Mouse (Mus musculus) left cerebral cortex, postnatal 4 days (tissue): ENCODE measurements around the gene Hoxd11. TPM values are rescaled to one million over a fixed set of nuclear protein-coding genes. Genes with fewer than 3 reads are reported as not detected.

ENCODE experiments used
- DNase-seq: peaks from one replicate; pipeline ENCODE4 v3.0.0-alpha.2; 2022
- intact Hi-C: fragments of 180-260 bp; cut with DNase I; formaldehyde crosslinking; loops from one replicate; pipeline ENCODE4 v1.15.1; 2025
- total RNA-seq, 2 experiments: library from RNA; stranded (reverse); gene quantifications; 2 replicates each; pipeline ENCODE4 v1.2.3; 2021

Gene Hoxd11
- total RNA-seq, 2 experiments from 2014 or later: not detected

DNA sequence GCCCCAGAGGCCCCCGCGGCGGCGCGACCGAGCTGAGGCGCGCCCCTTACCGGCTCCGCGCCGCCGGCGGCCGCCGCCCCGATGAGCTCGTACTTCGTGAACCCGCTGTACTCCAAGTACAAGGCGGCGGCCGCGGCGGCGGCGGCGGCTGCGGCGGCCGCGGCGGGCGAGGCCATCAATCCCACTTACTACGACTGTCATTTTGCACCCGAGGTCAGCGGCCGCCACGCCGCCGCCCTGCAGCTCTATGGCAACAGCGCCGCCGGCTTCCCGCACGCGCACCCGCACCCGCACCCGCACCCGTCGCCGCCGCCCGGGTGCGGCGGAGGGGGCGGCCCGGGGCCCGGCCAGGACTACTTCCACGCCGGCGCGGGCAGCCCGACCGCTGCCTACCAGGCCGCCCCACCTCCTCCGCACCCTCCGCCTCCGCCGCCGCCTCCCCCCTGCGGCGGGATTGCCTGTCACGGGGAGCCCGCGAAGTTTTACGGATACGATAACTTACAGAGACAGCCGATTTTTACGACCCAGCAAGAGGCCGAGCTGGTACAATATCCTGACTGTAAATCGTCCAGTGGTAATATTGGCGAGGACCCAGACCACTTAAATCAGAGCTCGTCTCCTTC, 26.2 kb downstream of the Hoxd11 start:
- DNase-seq: no peak
- intact Hi-C loops: no loop called here

DNA sequence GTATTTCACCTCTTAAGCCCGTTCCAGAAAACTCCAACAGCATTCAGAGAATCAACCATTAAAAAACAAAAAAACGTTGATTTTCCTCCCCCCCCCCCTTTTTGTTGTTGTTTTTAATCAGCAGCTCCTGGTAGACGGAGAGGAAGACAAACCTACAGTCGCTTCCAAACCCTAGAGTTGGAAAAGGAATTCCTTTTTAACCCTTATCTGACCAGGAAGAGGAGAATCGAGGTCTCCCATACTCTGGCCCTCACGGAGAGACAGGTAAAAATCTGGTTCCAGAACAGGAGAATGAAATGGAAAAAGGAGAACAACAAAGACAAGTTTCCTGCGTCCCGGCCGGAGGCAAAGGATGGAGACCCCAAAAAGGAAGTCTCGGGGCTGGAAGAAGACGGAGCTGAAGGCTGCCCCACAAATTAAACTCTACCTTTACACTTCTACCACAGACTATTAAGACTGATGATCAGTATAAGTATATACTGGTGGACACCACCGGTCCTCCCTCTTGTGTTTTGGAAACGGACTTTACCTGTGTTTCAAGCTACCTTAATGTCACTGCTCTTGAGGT, 27.1 kb downstream of the Hoxd11 start:
- no peak for DNase-seq
- intact Hi-C loops: no loop called here

DNA sequence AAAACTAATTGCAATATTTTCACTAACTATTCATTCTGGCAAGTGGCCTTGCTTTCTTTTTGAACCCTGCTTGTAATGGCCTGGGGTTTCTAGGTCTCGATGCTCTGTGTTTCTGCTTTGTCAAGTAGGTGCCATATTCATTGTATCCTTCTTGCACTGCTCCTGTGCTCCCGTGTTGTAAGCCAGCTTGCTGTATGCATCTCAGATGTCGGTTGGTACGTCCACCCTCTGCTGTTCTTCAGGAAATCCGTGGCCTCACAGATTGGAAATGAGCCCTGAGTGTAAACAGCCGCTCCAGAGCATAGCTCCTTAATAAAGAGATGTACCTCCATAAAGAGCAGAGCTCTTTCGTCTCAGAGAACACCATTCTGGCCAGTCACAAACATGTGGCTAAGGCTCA, 28.2 kb downstream of the Hoxd11 start:
- DNase-seq: no peak
- intact Hi-C loops: no loop called here

DNA sequence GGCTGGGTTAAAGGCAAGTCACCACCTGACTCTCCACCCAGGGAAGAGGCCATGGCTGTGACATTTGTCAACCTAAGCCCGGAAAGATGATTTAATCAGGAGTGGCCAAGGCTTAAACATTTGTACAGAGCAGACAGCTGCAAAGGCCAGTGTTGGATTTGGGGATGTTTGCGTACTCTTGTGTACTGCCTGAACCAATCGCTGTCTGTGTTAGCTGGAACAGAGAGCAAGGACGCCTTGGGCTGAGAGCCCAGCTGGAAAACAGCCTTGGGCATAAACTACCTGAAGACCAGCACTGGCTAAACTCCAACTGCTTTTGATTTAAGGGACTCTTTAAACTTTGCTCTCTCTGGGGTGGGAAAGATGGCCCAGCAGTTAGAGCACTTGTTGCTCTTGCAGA, 29.3 kb downstream of the Hoxd11 start:
- DNase-seq: no peak
- intact Hi-C loops: no loop called here

DNA sequence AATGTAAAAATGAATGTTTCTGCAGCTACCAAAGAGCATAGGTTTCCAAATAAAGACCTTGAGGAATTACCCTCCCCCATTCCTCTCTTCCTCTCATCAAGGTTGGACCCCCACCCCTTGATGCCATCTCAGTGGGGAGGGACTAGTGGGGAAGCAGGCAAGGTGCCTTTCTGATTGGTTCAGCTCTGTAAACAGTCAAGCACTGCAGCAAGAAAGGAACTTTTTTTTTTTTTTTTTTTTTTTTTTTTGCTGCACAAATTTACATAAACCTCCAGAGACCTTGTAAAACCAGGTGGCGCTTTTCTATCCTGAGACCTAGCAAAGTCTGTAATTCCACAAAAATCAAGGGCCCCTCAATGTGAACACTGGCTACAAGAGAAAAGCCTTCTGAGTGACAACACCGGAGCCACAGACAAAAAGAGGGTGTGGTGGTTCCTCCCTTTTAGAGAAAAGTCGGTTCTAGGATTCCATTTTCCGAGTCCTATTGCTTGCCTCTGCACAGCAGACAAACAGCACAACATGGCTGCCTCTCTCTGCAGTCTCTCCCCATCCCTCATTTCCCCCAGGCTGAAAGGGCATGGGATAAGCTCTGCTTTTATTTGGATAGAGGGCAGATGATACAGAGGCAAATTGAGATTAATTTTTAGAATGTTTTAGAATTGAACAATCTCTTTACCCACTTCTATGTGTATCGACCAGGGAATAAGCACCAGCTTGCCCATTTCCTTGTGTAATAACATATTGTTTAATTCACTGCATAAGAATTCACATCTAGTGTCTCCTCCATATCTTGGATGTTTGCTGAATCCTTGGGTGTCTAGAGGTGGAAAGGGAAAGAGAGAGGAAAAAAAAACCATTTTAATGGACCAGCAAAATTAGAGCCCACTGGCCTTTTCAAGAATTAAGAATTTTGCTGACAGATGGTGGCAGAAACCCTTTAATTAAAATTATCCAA, 30.4 kb downstream of the Hoxd11 start:
- intact Hi-C loops: no loop called here
- no peak for DNase-seq

DNA sequence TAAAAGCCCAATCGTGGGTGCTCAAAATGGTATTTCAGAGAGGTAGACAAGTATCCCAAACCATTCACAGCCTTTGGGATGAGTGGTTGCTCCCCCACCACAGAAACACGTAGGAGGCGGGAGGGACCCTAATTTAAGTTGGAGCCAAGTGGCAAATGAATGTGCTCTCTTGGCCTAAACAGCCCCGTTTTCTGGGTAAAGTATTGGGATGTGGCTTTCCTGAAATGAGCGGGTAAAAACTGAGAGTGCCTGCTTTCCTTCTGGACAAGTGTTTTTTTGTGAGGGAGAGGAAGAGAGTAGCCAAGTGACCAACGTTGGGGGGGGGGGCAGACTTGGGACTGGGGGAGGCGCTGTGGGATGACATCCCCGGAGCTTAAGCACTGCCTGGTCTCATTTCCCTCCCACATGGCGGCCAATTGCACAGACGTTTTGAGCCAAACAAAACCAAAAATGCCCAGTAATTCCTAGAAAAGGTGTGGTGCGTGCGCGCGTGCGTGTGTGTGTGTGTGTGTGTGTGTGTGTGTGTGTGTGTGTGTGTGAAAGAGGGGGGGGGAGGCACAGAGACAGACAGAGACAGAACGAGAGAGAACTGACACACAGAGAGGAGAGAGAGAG, 31.7 kb downstream of the Hoxd11 start:
- intact Hi-C loops: no loop called here
- DNase-seq: no peak

DNA sequence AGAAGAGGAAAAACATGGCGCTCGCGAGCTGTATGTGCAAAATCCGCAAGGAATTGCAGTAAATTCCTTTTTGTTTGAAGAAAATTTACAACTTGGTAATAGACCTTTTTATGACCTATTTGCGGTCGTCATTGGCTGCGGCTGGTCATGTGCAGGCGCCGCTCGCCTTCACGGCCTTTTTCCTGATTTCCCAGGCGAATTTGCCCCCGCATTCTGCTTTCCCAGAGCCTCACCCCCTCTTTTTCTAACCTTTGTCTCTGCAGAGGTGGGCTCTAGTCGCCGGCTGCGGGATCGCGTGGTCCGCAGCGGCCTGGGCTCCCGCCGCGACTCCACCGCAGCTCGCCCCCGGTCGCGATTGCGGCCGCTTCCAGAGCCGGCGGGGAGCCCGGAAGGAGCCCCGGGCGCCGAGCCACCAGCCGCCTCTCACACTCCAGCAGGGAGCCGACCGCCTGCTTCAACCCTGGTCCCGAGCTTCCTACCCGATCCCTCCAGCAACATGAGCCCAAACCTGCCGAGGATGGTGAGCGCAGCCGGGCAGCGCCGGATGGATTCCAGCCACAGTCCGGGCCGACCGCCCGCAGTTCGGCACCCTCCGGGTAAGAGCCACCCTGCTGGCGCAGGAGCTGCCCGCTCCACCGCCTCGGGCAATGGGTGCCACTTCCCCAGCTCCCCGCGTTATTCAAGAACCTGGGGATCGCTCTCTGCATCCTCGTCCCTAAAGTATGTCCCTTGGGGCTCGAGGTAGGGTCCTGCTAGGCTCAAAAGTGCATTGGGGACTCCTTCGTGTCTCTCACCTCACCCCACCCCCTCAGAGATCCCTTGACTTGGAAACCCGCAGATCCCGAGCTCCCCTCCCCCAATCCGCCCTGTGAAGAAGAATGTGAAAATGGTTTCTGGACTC, 32.6 kb downstream of the Hoxd11 start, which contains the start of the genes Hoxd3 and Hoxd4:
Gene Hoxd3, plus strand, starts transcription at position 207 of the 901 bp plus-strand sequence.
Gene Hoxd4, plus strand, starts transcription at position 209 of the 901 bp plus-strand sequence.
- no peak for DNase-seq
- intact Hi-C loops: no loop called here

DNA sequence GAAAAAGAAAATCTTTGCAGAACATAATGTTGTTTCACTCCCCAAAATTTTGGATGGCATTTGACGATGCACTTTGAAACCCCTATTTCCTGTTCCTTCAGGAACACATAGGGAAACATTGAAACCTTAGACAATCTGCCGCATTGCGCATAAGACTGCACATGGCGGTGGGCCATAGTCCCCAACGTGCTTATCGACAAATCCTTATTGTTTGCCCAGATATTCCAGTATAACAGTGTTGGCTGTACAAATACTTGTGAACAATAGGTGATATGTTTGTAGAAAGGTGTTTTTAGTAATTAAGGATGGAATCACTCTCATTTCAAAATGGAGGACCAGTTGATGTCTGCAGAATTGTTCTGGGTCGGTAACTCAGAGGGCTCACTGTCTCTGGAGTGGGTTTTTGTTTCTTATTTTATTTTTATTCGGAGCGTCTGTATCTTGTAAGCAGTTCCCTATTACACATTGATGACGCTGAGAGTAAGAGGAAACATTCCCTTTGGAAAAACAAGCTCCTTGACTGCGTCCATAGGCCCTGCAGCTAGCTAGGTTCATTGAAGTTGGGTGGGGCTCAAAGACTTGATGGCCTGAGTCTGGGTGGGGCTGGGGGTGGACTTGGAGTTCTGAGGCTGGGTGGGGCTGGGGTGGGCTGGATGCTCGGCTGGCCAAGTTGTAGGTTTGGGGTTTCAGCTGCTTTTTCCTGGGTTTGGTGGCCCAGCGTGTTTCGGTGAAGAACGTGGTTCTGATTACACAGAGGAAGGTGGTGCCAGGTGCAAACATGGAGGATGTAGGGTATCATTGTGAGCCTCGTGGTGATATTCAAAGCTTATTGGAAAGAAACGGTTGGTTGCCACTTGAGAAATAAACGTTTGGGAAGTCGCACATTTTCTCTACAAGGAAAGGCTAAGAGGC, 34.1 kb downstream of the Hoxd11 start:
- no peak for DNase-seq
- intact Hi-C loops: no loop called here

DNA sequence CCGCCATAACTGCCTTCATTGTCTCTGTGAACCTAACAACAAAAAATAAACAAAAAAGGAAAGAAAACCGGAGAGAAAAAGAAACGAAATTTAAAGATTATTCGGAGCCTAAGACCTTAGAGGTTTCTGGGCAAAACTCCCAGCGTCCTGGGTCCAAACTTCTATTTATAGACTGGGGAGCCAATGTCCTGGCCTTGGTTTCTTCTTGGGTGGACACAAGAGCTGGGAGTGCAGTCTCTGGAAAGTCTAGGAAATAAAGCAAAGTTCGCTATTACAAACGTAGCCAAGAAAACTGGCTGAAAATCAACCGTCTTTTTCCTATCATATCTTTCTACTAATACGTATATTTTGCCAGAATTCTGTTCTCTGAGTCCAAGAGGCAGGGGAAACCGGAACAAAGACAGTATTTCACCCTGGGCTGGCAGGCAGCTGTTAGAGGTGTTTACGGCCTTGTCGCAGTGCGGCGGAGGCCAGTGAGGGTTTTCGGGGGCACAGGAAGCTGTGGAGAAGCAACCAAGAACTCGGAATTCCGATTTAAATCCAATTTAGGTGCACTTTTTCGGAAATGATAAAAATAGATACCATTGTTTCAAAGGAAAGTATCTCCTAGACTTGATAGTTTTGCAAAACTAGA, 34.9 kb downstream of the Hoxd11 start:
- intact Hi-C loops: no loop called here

DNA sequence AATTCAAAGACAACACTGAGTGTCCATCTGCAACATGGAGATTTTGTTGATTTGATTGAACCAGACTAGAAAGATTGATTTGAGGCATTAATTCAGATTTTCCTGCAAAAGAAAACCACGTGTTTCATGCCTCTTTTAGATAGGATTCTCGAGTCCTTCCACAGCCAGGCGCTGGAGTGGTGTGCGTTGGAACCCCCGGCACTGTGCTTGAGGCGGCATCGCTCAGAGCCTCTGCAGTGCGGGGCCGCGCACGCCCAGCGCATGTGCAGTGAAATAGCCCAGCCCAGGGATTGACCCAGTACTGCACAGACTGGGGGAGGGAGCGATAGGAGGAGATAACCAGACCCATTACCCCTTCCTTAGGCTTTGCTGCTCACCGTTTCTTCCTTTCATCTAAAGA, 35.5 kb downstream of the Hoxd11 start:
- intact Hi-C loops: loop anchor here (5.0 kb wide), 5 partner anchors 247 to 872 kb away; no protein-coding TSS in a partner anchor
- no peak for DNase-seq

More for the DNA sequence above, 34.9 kb downstream of the Hoxd11 start:
- no peak for DNase-seq

DNA sequence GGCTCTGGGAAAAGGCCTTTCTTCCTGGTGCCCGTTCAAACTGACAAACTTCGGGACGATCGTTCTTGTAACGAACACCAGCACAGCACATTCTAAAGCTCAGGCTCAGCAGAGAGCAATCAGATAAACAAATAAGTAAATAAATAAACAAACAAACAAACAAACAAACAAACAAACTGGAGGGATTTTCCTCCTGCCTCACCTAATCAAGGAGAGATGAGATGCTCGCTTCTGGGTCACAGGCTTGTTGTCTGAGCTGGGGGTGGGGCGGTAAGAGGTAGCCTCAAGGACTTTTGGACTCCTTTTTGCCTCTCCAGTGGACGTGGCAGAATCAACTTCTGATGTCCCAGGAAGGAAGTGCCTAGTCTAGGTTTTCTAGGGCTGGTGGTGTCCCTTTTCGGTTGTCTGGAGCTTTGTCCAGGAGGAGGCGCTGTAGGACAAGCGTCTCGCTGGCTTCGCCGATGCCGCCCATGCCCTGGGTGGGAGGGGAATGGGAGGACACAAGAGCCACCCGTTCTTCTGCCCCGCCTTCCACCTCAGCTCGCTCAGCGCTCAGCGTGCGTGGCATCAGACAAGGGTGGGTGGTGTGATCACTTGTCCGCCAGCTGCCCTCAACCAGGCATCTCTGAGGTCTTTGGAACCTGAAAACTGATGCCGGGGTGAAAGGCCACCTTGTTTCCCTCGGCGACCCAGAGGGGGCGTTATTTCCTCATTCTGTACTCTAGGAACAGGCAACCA, 36.3 kb downstream of the Hoxd11 start:
- intact Hi-C loops: loop anchor here (5.0 kb wide), 5 partner anchors 247 to 872 kb away; no protein-coding TSS in a partner anchor
- DNase-seq: peak; percentile 92

DNA sequence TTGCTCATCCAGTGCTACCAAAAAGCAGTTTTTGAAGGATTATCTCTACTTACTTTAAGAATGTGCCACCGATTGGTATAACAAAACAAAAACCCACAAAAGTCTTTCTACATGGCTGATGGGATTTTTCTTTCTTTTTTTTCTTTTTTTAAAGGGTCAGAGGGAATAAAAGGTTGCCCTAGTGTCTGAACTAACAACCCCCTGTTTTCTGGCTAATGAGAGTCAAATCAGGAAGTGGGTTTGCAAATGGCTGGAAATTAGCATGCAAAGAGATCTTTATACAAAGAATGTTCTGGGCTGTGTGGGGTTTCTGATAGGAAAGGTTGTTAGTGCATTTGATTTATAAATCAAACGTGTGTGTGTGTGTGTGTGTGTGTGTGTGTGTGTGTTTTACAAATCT, 41.0 kb downstream of the Hoxd11 start:
- intact Hi-C loops: no loop called here
- DNase-seq: no peak

DNA sequence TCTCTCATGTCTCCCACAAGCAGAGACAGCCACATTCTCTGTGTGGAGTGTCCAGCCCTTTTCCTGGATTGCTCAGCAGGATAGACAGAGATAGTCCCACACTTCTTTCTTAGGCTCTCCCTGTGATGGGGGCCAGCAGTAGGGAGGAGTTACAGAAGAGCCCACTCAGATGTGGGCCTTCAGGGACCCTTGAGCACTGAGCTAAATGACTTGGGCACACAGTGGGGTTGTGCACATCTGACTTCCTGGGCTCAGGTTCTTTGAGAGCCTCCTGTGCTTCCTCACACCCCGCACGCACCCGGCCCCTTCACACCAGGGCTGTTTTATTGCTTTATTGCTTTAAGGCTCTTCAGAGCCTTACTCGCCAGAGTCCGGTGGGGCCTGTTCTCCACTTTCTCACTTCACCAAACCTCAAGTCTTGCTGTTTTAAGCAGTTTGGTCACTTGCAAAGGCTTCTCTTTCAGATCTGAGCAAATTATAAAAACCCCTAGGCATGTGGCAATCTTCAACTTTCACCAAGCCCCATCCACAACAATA, 41.7 kb downstream of the Hoxd11 start:
- no peak for DNase-seq
- intact Hi-C loops: no loop called here

DNA sequence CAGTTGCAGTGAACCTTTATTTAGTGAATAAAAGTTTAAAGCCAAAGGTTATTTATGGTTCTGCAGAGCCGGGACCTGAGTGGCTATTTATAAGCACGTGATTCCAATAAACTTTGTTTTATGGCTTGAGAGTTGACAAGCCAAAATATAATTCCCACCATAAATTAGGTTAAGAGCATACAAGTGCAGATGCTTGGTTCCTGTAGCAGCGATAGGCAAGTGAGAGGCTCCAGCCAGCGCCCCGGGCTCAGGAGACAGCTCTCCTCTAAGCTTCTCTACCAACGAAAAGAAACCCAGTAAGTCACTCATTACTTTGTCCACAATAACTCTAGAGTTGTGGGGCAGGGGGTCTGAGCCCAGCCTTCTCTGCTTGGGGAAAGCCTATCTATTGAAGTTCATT, 42.5 kb downstream of the Hoxd11 start:
- DNase-seq: no peak
- intact Hi-C loops: no loop called here

DNA sequence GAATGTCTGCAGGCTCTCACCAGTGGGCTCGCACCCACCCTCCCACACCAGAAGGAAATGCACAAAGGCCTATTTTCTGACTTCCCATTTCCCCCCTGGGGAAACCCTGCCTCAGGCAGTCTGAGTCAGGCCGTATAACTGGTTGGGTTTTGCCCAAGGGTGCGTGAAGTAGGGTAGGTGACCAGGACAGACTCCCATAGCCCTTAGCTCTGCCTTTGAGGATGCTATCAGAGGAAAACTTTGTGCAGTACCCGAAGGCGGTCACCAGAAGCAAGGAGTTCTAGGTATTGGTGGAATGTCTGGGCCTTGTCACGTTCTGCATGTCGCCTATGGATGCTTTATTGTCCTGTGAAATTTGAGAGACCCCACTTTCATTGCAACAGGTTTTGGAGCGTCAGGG, 43.6 kb downstream of the Hoxd11 start:
- intact Hi-C loops: no loop called here

DNA sequence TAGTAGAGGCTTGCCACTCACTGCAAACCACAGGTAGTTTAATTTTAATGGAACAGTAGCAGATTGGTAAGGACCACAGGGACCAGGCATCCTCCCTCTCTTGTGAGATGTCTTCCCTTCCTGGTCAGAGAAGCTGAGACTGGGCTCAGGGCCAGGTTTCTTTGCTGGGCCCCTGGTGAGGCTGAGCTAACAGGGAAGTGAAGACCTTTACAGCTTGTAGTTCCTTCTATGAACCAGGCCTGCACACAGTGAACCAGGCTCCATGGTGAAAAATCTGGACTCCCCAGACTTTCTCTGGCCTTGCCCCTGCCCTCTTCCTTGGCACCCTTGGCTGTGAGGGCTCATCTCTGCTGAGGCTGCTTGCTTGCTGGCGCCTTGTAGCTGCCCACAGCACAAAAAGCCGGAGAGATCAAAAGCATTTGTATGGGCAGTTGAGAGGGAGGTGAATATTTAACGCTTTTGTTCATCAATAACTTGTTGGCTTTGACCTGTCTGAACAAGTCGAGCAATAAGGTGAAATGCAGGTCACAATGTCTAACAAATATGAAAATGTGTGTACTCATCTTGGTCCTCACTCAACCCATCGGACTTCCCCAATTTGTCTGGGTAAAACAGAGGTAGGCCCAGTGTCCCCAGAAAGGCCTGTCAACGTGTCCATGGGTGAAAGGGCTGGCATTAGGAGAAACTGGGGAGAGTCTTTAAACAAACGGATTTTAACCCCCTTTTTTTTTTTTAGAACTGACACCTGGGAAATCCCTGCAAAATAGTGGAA, 45.1 kb downstream of the Hoxd11 start:
- DNase-seq: no peak
- intact Hi-C loops: no loop called here

More for the DNA sequence above, 43.6 kb downstream of the Hoxd11 start:
- DNase-seq: no peak

DNA sequence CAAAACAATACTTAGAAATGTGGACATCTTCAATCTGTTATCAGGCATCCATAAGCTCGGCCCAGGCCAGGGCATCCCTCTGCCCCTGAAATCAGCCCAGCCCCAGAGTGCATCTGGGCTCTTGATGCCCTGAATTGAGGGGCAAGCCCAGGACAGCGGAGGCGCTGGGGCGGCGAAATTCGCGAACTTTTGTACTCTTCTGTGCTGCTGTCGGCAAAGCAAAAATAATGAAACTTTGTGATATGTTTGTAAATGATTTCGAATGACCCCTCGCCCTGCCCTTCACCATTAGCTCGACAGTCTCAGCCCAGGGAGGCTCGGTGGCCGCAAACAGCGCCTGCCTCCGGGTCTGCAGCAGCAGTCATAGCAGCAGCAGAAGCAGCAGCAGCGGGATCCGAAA, 45.8 kb downstream of the Hoxd11 start:
- intact Hi-C loops: no loop called here
- DNase-seq: no peak
